Mouse (Mus musculus) myocyte (in vitro differentiated cells): ENCODE data around the gene D430019H16Rik.

Experiments
- E2F4 ChIP-seq: IDR thresholded peaks from one replicate; pipeline ENCODE4 v1.6.1; 2011; ENCODE audit warnings: mild to moderate bottlenecking, control low read depth, moderate library complexity; ENCODE audit not compliant: insufficient read depth
- MYOD1 ChIP-seq, 3 experiments: IDR thresholded peaks; one replicate each; pipeline ENCODE4 v1.6.1; 2011; ENCODE audit warnings: control low read depth in 2 of 3, low read depth in 2 of 3, mild to moderate bottlenecking in 2 of 3, moderate library complexity in 1 of 3; ENCODE audit not compliant: insufficient read length in 2 of 3, control insufficient read depth in 1 of 3
- MYOG ChIP-seq, 3 experiments: IDR thresholded peaks; one replicate each; pipeline ENCODE4 v1.6.1; 2011; ENCODE audit warnings: control low read depth in 2 of 3, low read depth in 2 of 3, mild to moderate bottlenecking in 2 of 3; ENCODE audit not compliant: insufficient read length in 2 of 3, control insufficient read depth in 1 of 3, insufficient read depth in 1 of 3
- POLR2A ChIP-seq: IDR thresholded peaks from one replicate; pipeline ENCODE4 v1.6.1; 2011; ENCODE audit warnings: low read depth, mild to moderate bottlenecking, control low read depth, moderate library complexity; ENCODE audit not compliant: insufficient read length
- POLR2AphosphoS2 ChIP-seq: IDR thresholded peaks from one replicate; pipeline ENCODE4 v1.6.1; 2011; ENCODE audit warnings: low read depth, control low read depth; ENCODE audit not compliant: insufficient read length
- REST ChIP-seq: IDR thresholded peaks from one replicate; pipeline ENCODE4 v1.6.1; 2011; ENCODE audit warnings: mild to moderate bottlenecking, control low read depth, moderate library complexity; ENCODE audit not compliant: insufficient read depth, insufficient read length
- TCF12 ChIP-seq: IDR thresholded peaks from one replicate; pipeline ENCODE4 v1.6.1; 2011; ENCODE audit warnings: mild to moderate bottlenecking, control low read depth; ENCODE audit not compliant: poor library complexity, insufficient read depth, severe bottlenecking
- USF1 ChIP-seq: IDR thresholded peaks from one replicate; pipeline ENCODE4 v1.6.1; 2011; ENCODE audit warnings: low read depth, mild to moderate bottlenecking, control low read depth, moderate library complexity

- TF ChIP-seq MYOG (IDR thresholded peaks at IDR 0.05; ENCODE audit: control insufficient read depth in 1 of 3, insufficient read depth in 1 of 3, insufficient read length in 2 of 3, low read depth in 2 of 3) (no peak), REST (no peak), POLR2A (no peak), USF1 (no peak), MYOD1 (IDR thresholded peaks at IDR 0.05; ENCODE audit: control insufficient read depth in 1 of 3, insufficient read length in 2 of 3, low read depth in 2 of 3) (no peak), POLR2AphosphoS2 (no peak), E2F4 (no peak), TCF12 (no peak)
Measured at GRCm38 (mm10) chr12:105519851-105520250, 66.2 kb downstream of the D430019H16Rik start.
